Mouse (Mus musculus): Measurements from ENCODE around the gene Cenpe.

Gene Cenpe

GRCm38 (mm10) chr3:135280669-135281415 lies 68.5 kb downstream of the Cenpe start, which contains the start of gene Bdh2:
Gene Bdh2, plus strand, starts transcription at chr3:135281221.
- peak; percentile 64 to 83 for DNase-seq (ENCODE audit: low spot score in 2 of 2)

- DNase-seq (ENCODE audit: low spot score in 2 of 2), result no peak
These were observed 69.4 kb downstream of the Cenpe start for GRCm38 (mm10) chr3:135281701-135282100.

DNA sequence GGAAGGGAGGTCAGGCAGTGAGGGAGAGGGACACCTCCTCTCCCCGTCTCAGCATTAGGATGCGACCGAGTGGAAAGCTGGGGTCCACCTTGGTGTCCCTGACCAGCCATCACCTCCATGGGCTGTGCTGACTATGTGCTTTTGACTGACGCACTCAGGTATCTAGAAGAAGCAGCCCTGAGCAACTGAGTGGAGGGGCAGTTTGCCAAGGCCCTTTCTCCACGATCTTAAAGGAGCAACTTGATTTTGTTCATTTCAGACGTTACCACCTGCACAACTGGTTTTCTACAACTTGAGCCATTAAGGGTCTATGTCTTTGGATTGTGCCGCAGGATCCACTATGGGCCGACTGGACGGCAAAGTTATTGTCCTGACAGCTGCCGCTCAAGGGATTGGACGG lies 72.9 kb downstream of the Cenpe start:
- DNase-seq (ENCODE audit: low spot score in 2 of 2), result no peak

GRCm38 (mm10) chr3:135285807-135286206 lies 73.5 kb downstream of the Cenpe start:
- DNase-seq (ENCODE audit: low spot score in 2 of 2), result no peak

GRCm38 (mm10) chr3:135288138-135288750 lies 75.9 kb downstream of the Cenpe start:
- DNase-seq (ENCODE audit: low spot score in 2 of 2), result no peak

- DNase-seq (ENCODE audit: low spot score in 2 of 2), result no peak
These were observed 76.8 kb downstream of the Cenpe start for GRCm38 (mm10) chr3:135289148-135289547.

- DNase-seq (ENCODE audit: low spot score in 2 of 2), result peak; percentile 46 to 58
These were observed 78.0 kb downstream of the Cenpe start for GRCm38 (mm10) chr3:135290249-135290894.

DNA sequence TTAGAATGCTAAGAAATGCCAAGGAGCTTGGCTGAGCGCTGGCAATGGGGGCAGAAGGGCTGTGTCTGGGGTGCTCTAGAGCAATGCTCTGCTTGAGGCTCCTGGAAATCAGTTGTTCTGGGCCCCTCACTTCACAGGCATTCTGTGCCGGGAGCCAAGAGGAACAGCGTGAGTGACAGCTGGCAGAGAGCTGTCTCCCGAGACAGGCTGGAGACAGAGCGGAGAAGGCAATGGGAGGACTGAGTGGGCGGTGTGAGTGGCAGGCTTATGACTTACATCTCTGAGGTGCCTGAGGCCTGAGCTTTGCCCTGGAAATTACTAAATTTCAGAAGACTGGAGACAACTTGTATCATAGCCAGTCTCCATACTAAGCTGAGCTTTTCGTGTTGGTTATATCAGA lies 81.4 kb downstream of the Cenpe start:
- DNase-seq (ENCODE audit: low spot score in 2 of 2), result no peak

DNA sequence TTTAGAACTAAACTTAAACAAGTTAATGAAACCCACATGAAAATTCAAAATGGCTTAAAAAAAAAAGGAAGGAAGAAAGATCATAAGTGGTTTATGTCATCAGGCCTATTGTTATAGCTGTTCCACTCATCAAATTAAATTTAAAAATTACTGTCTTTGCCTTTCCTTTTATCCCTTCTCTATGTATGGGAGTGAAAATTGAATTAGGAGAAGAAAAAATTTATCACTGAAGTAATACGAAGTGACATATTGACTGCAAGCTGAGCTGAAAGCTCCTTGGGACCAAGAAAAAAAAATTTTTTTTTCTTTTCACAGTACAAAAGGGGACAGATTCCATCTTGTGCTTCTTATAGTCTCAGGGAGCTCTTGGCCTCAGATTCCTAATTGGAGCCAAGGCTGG lies 83.2 kb downstream of the Cenpe start:
- no peak for DNase-seq (ENCODE audit: low spot score in 2 of 2)

- peak; percentile 31 to 51 for DNase-seq (ENCODE audit: low spot score in 2 of 2)
These were observed 86.2 kb downstream of the Cenpe start for GRCm38 (mm10) chr3:135298560-135298959.

GRCm38 (mm10) chr3:135300081-135300480 lies 87.7 kb downstream of the Cenpe start:
- DNase-seq (ENCODE audit: low spot score in 2 of 2), result no peak

- DNase-seq (ENCODE audit: low spot score in 2 of 2), result no peak
These were observed 91.7 kb downstream of the Cenpe start for GRCm38 (mm10) chr3:135304060-135304459.

DNA sequence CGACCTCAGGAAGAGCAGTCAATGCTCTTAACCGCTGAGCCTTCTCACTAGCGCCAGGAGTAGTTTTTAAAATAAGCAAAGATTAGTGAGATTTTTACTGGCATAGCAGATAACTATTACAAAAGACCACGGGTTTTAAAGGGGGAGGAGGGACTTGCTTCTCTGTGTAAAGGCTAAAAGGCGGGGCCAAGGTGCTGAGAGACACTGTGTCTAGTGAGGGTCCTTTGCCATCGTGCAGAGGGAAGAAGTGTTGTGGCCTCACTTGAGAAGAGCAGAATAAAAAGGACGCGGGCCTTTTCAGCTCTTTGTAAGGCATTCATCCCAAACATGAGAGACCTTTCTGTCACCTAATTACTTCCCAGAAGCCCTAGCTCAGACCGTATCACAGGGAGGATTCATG lies 92.2 kb downstream of the Cenpe start:
- no peak for DNase-seq (ENCODE audit: low spot score in 2 of 2)

DNA sequence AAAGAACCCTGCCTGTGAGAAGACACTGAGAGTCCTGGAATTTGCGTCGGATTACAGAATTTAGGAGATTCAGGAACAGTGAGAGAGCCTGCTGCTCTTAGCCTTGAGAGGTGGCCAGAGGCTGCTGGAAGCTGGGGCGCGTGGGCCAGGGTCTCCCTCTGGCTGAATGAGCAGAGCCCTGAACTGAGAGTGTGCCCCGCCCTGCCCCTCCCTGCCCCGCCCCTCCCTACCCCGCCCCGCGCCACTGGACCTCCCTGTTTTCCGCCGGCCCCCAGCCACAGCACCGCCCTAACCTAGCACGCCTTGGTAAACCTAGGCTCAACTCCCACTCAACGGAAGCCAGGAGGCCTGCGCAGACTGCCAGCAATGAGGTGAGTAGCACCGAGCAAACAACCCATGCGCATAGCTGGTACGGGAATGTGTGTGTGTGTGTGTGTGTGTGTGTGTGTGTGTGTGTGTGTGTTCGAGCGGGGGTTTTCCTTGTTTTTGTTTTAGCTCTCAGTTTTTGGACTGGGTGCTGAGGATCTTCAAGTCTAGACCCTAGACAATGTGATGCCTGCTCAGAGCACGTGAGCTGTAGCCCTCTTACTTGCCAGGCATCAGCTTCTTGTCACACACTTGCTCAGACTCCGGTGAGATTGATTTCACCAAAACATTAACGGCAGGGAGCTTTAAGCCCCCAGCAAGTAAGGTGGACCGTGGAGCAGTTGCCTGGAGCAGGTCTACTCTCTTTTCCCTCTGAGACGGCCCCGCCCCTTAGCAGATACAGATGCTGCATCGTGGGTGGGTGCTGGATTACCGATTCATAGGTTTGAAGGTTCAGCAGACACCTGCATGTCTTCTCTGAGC lies 95.3 kb downstream of the Cenpe start, which contains the start of gene Slc9b2:
Slc9b2 (plus strand) TSS at position 290 of the 849 bp plus-strand sequence.
- peak in 1 of 2 experiments; percentile 13 for DNase-seq (ENCODE audit: low spot score in 2 of 2)

GRCm38 (mm10) chr3:135312916-135313491 lies 100.7 kb downstream of the Cenpe start:
- no peak for DNase-seq (ENCODE audit: low spot score in 2 of 2)

DNA sequence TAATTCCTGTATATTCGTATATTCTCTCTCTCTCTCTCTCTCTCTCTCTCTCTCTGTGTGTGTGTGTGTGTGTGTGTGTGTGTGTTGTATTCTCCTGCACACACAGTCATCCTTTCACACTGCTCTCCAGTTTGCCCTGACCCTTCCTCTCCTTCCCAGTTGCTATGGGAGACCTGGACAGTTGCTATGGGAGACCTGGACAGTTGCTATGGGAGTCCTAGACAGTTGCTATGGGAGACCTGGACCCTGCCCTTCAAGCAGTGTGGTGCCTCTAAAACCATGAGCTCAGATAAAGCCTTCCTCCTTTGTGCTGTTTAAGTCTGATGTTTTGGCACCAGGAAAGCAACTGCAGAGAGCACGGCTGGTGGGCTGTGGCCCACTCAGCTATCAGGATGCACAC lies 101.4 kb downstream of the Cenpe start:
- no peak for DNase-seq (ENCODE audit: low spot score in 2 of 2)

DNA sequence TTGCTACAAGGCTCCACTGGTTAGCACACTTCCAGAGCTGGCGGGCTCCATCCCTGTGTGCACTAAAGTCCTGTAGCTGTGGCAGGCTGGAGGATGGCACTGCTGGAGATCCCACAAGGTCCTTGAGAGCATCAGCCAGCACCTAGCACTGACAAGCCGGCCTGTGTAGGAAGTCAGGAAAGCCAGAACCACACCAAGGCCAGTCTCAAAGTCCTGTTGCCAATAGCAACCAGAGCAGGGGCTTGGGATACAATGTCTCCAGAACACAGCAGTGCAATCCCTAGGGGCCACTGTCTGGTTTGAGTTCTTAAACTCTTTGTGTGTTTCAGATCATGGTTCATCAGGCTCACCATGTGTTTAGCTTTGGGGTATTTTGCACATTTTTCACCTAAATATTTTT lies 102.5 kb downstream of the Cenpe start:
- DNase-seq (ENCODE audit: low spot score in 2 of 2), result no peak

- no peak for DNase-seq (ENCODE audit: low spot score in 2 of 2)
These were observed 103.5 kb downstream of the Cenpe start for GRCm38 (mm10) chr3:135315720-135316425.

GRCm38 (mm10) chr3:135318331-135318730 lies 106.0 kb downstream of the Cenpe start:
- DNase-seq (ENCODE audit: low spot score in 2 of 2), result no peak

All from frontal cortex, postnatal 36 days (tissue).